Mouse (Mus musculus): ENCODE data around the gene Tmem80. TPM values are rescaled to one million over a fixed set of nuclear protein-coding genes. Genes with fewer than 3 reads are reported as not detected.

Tmem80 gene
- total and polyA plus RNA-seq, 3 experiments = 7.4 to 9.9 (median 8.3) TPM

DNA sequence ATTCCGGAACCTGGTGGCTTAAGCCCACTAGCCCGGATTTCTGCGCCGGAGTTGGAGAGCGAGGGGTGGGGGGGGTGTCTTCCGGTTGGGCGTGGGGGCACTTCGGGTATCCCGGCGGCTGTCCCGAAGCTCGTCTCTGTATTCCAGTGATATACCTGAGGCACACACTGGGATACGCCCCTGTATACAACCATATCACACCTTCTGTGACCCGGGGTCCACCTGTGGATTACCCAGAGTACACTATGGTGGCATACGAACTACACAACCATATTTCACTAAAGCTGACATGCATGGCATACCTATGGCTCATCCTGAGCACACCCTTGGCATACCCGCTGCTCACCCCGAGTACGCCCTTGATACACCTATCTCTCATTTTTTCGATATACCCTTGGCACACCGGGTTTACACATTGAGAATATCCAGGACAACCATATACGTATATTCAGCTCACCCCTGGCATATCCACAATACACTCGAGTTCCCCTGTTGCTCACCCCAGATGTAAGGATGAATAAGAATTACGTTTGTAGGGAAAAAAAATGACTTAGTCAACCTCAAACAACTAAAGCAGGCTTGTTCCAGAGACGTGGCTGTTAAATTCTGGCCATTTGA lies 943 bp downstream of the Tmem80 start:
- no peaks in the 10 kb centered on the region for H3K27me3 ChIP-seq (replicated peaks)
- peak overlapping the region; percentile 75 for H3K4me2 ChIP-seq (ENCODE audit: insufficient read depth, low read depth, poor library complexity, severe bottlenecking)
- peaks cover 4% of the 10 kb centered on the region for H3K79me2 ChIP-seq (replicated peaks; ENCODE audit: control insufficient read depth, extremely low read depth, insufficient read depth, poor library complexity, severe bottlenecking)
- no peak for DNase-seq (ENCODE audit: extremely low read depth)
- no peak for TF ChIP-seq BHLHE40 (IDR thresholded peaks at IDR 0.05; ENCODE audit: low read depth, low read length)
- TF ChIP-seq MAX (IDR thresholded peaks at IDR 0.05; ENCODE audit: low read length) = no peak
- no peak for TF ChIP-seq GABPA (IDR thresholded peaks at IDR 0.05; ENCODE audit: insufficient replicate concordance, low read depth, low read length)
- no peak for TF ChIP-seq CHD1 (IDR thresholded peaks at IDR 0.05; ENCODE audit: low read depth, low read length)
- TF ChIP-seq CTCF (conservative IDR thresholded peaks at IDR 0.05 in 1 of 2, IDR thresholded peaks at IDR 0.05 in 1 of 2; ENCODE audit: low read depth in 2 of 2, low read length in 2 of 2) = no peak
- TF ChIP-seq CHD2 (IDR thresholded peaks at IDR 0.05; ENCODE audit: low read length) = no peak
- no peak for TF ChIP-seq E2F4 (IDR thresholded peaks at IDR 0.05; ENCODE audit: insufficient replicate concordance, low read depth, low read length)
- TF ChIP-seq MAZ (IDR thresholded peaks at IDR 0.05; ENCODE audit: low read depth, low read length) = 0 out of 2 replicates have a peak, but pooled peaks have one; percentile 34
- TF ChIP-seq MAFK (IDR thresholded peaks at IDR 0.05; ENCODE audit: insufficient replicate concordance, low read length) = no peak
- TF ChIP-seq RAD21 (IDR thresholded peaks at IDR 0.05; ENCODE audit: low read depth, low read length) = no peak
- TF ChIP-seq JUND (conservative IDR thresholded peaks at IDR 0.05; ENCODE audit: low read depth, low read length) = no peak
- TF ChIP-seq TBP (conservative IDR thresholded peaks at IDR 0.05; ENCODE audit: low read depth, low read length) = peak; percentile 67
- no peak for TF ChIP-seq IRF4 (IDR thresholded peaks at IDR 0.05; ENCODE audit: low read depth, low read length)
- no peak for TF ChIP-seq ETS1 (conservative IDR thresholded peaks at IDR 0.05; ENCODE audit: low read depth, low read length)
- H3K9me3 ChIP-seq (replicated peaks; ENCODE audit: low read length) = no peaks in the 10 kb centered on the region
- peaks cover 8 to 43% of the 10 kb centered on the region in 2 experiments for H3K36me3 ChIP-seq (replicated peaks in 1 of 2; ENCODE audit: control insufficient read depth in 1 of 2, insufficient read depth in 1 of 2, low read length in 1 of 2)
- H3K9ac ChIP-seq (ENCODE audit: insufficient read depth, low read depth) = peak overlapping the region; percentile 66
- H3K4me1 ChIP-seq (ENCODE audit: control insufficient read depth in 1 of 2, insufficient read depth in 2 of 2) = peaks cover 17 to 36% of the 10 kb centered on the region in 2 experiments
- H3K4me3 ChIP-seq (replicated peaks in 1 of 3; ENCODE audit: low read depth in 2 of 3, low read length in 2 of 3, poor library complexity in 1 of 3) = peak overlapping the region; percentile 69 to 77 (median 71)
- H3K27ac ChIP-seq (ENCODE audit: insufficient read depth, low read depth) = peak overlapping the region; percentile 35; the same call in 1 of the 2 replicates
- dilution Hi-C loops (cut with MboI; ENCODE audit: extremely low pct_ligation_motif_present, extremely low pct_unique_long_range_greater_than_20kb, low sequenced_read_pairs) (no loop called here), in situ Hi-C loops (cut with MboI; ENCODE audit: low pct_ligation_motif_present, low pct_unique_long_range_greater_than_20kb, low sequenced_read_pairs) (no loop called here)

DNA sequence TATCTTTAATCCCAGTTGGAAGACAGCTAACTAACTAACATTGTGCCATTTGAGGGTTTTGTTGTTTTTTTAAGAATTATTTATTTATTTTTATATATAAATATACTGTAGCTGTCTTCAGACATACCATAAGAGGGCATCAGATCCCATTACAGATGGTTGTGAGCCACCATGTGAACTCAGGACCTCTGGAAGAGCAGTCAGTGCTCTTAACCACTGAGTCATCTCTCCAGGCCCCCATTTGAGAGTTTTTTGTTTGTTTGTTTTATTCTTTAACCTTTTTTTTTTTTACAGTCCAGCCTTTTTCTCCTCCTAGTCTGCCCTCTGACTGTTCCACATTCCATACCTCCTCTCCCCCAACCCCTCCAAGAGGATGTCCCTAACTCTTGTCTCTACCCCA lies 3.2 kb downstream of the Tmem80 start:
- Histone ChIP-seq H3K9ac (ENCODE audit: insufficient read depth, low read depth) (no peak overlapping the region), H3K4me1 (ENCODE audit: control insufficient read depth in 1 of 2, insufficient read depth in 2 of 2) (peaks cover 17 to 26% of the 10 kb centered on the region in 2 experiments), H3K27me3 (replicated peaks) (no peaks in the 10 kb centered on the region), H3K79me2 (replicated peaks; ENCODE audit: control insufficient read depth, extremely low read depth, insufficient read depth, poor library complexity, severe bottlenecking) (peaks cover 4% of the 10 kb centered on the region), H3K27ac (ENCODE audit: insufficient read depth, low read depth) (no peak overlapping the region), H3K4me3 (replicated peaks in 1 of 3; ENCODE audit: low read depth in 2 of 3, low read length in 2 of 3, poor library complexity in 1 of 3) (no peak overlapping the region), H3K4me2 (ENCODE audit: insufficient read depth, low read depth, poor library complexity, severe bottlenecking) (no peak overlapping the region), H3K9me3 (replicated peaks; ENCODE audit: low read length) (no peaks in the 10 kb centered on the region), H3K36me3 (replicated peaks in 1 of 2; ENCODE audit: control insufficient read depth in 1 of 2, insufficient read depth in 1 of 2, low read length in 1 of 2) (peaks cover 5 to 47% of the 10 kb centered on the region in 2 experiments)
- no peak for DNase-seq (ENCODE audit: extremely low read depth)
- dilution Hi-C loops (cut with MboI; ENCODE audit: extremely low pct_ligation_motif_present, extremely low pct_unique_long_range_greater_than_20kb, low sequenced_read_pairs) (no loop called here), in situ Hi-C loops (cut with MboI; ENCODE audit: low pct_ligation_motif_present, low pct_unique_long_range_greater_than_20kb, low sequenced_read_pairs) (no loop called here)
- TF ChIP-seq BHLHE40 (IDR thresholded peaks at IDR 0.05; ENCODE audit: low read depth, low read length) (no peak), CHD2 (IDR thresholded peaks at IDR 0.05; ENCODE audit: low read length) (no peak), SIN3A (IDR thresholded peaks at IDR 0.05; ENCODE audit: low read length) (no peak), MYC (IDR thresholded peaks at IDR 0.05; ENCODE audit: low read depth, low read length) (no peak), TBP (conservative IDR thresholded peaks at IDR 0.05; ENCODE audit: low read depth, low read length) (no peak), UBTF (IDR thresholded peaks at IDR 0.05; ENCODE audit: low read depth, low read length) (no peak), MAX (IDR thresholded peaks at IDR 0.05; ENCODE audit: low read length) (no peak), NELFE (IDR thresholded peaks at IDR 0.05; ENCODE audit: low read depth, low read length) (no peak), NRF1 (IDR thresholded peaks at IDR 0.05; ENCODE audit: low read depth, low read length) (no peak), ETS1 (conservative IDR thresholded peaks at IDR 0.05; ENCODE audit: low read depth, low read length) (no peak), CHD1 (IDR thresholded peaks at IDR 0.05; ENCODE audit: low read depth, low read length) (no peak), KAT2A (IDR thresholded peaks at IDR 0.05; ENCODE audit: insufficient replicate concordance, low read length) (no peak), HCFC1 (IDR thresholded peaks at IDR 0.05; ENCODE audit: low read depth, low read length) (no peak), SMC3 (IDR thresholded peaks at IDR 0.05; ENCODE audit: low read depth, low read length) (no peak)

Measured in CH12.LX (cell line).